Mouse (Mus musculus): Measurements from ENCODE around the gene Hoxb7. TPM values are rescaled to one million over a fixed set of nuclear protein-coding genes. Genes with fewer than 3 reads are reported as not detected.

Hoxb7 gene
- polyA plus RNA-seq, 1 experiment, result 15.5 TPM

DNA sequence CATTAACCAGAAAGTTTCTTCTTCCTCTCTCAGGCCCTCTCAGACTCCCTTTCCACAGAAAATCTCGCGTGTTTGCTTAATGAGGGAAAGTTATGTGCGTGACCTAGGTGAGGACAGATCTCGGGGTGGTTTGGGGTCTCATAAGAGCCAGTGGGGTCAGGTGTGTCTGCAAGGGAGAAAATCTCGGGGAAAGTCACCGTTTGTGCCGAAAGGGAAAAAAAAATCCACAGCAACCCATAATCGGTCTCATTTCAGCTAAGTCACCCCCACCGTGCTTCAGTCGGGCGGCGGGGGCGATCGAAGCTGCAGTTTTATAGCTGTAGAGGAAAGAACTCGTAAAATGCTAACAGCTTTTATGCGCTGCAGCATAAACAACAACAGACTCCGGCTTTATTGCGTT, 5.0 kb upstream of the Hoxb7 start:
- DNase-seq, result peak; percentile 64
- H3K4me1 ChIP-seq (ENCODE audit: control insufficient read depth, insufficient read depth, low read length), result peaks cover 5% of the 10 kb centered on the region; the same call in 1 of the 2 replicates
- peak overlapping the region; percentile 55 for H3K4me3 ChIP-seq (ENCODE audit: insufficient read depth, low read depth, low read length)
- no peaks in the 10 kb centered on the region for H3K27me3 ChIP-seq (replicated peaks; ENCODE audit: control insufficient read depth, insufficient read depth, low read length)
- H3K36me3 ChIP-seq (ENCODE audit: control insufficient read depth, insufficient read depth, low read length), result no peaks in the 10 kb centered on the region
- 15% methylated on average over 18 of the region's 18 CpGs for WGBS
- TF ChIP-seq POLR2A (IDR thresholded peaks at IDR 0.05; ENCODE audit: low read depth, low read length) (no peak), CTCF (conservative IDR thresholded peaks at IDR 0.05; ENCODE audit: insufficient read depth, insufficient read length, low read depth, low read length) (no peak)
- H3K27ac ChIP-seq (ENCODE audit: insufficient read depth, low read depth, low read length), result peak overlapping the region; percentile 99

DNA sequence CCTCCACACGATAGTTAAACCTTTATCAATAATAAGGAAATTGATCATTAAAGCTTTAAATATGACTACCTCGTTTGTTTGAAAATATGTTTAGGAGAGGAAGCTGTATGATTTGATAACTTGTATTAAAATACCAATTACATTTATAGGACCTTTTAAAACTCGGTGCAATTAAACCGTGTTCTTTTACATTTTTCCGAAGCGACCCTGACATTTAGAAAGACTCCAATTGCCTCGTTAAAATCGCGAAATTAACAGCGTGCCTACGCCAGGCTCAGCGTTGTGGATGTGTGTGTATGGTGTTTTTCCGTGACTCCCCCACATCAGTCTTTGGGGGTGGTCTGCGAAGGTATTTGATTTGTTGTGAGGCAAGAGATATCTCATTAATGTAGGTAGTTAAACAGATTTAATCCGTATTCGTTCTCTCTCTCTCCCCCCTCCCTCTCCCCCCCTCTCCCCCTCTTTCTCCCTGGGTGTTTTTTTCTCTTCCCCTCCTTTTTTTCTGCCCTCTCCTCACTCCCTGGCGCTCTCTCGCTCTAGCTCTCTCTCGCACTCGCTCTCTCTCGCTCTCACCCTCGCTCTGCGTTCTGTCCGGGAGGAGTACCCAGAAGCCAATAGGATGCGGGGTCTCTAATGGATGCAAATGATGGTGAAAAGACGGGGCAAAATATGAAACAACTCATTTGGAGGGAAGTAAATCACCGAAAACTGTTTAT, 4.4 kb upstream of the Hoxb7 start, which contains the start of gene Hoxb8:
Hoxb8 (plus strand) TSS at position 51 of the 716 bp plus-strand sequence.
- WGBS, result 5% methylated on average over 27 of the region's 27 CpGs
- Histone ChIP-seq H3K4me1 (ENCODE audit: control insufficient read depth, insufficient read depth, low read length) (peaks cover 5% of the 10 kb centered on the region; the same call in 1 of the 2 replicates), H3K4me3 (ENCODE audit: insufficient read depth, low read depth, low read length) (peak within 1 kb of the TSS; percentile 79), H3K27me3 (replicated peaks; ENCODE audit: control insufficient read depth, insufficient read depth, low read length) (no peaks in the 10 kb centered on the region), H3K36me3 (ENCODE audit: control insufficient read depth, insufficient read depth, low read length) (no peaks in the 10 kb centered on the region), H3K27ac (ENCODE audit: insufficient read depth, low read depth, low read length) (peak within 1 kb of the TSS; percentile 99)
- TF ChIP-seq POLR2A (IDR thresholded peaks at IDR 0.05; ENCODE audit: low read depth, low read length) (no peak), CTCF (conservative IDR thresholded peaks at IDR 0.05; ENCODE audit: insufficient read depth, insufficient read length, low read depth, low read length) (no peak)
- DNase-seq, result peak; percentile 70

DNA sequence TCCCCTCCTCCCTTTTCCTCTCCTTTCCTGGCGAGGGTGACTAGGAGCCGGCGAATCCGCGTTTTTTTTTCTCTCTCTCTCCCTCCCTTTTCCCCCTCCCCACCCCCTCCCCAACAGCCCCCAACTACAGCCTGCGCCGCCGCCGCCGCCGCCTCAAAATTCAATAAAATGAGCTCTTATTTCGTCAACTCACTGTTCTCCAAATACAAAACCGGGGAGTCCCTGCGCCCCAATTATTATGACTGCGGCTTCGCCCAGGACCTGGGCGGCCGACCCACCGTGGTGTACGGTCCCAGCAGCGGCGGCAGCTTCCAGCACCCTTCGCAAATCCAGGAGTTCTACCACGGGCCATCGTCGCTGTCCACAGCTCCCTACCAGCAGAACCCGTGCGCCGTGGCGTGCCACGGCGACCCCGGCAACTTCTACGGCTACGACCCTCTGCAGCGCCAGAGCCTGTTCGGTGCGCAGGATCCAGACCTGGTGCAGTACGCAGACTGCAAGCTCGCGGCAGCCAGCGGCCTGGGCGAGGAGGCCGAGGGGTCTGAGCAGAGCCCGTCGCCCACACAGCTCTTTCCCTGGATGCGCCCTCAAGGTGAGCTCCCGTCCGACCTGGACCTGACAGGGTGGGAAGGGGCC, 3.5 kb upstream of the Hoxb7 start:
- H3K27me3 ChIP-seq (replicated peaks; ENCODE audit: control insufficient read depth, insufficient read depth, low read length), result no peaks in the 10 kb centered on the region
- WGBS, result under 1% methylated on average over 46 of the region's 49 CpGs
- peaks cover 9% of the 10 kb centered on the region; the same call in 1 of the 2 replicates for H3K4me1 ChIP-seq (ENCODE audit: control insufficient read depth, insufficient read depth, low read length)
- H3K27ac ChIP-seq (ENCODE audit: insufficient read depth, low read depth, low read length), result peak overlapping the region; percentile 99
- TF ChIP-seq CTCF (conservative IDR thresholded peaks at IDR 0.05; ENCODE audit: insufficient read depth, insufficient read length, low read depth, low read length) (no peak), POLR2A (IDR thresholded peaks at IDR 0.05; ENCODE audit: low read depth, low read length) (no peak)
- peak overlapping the region; percentile 79 for H3K4me3 ChIP-seq (ENCODE audit: insufficient read depth, low read depth, low read length)
- DNase-seq, result peak; percentile 53
- no peaks in the 10 kb centered on the region for H3K36me3 ChIP-seq (ENCODE audit: control insufficient read depth, insufficient read depth, low read length)

DNA sequence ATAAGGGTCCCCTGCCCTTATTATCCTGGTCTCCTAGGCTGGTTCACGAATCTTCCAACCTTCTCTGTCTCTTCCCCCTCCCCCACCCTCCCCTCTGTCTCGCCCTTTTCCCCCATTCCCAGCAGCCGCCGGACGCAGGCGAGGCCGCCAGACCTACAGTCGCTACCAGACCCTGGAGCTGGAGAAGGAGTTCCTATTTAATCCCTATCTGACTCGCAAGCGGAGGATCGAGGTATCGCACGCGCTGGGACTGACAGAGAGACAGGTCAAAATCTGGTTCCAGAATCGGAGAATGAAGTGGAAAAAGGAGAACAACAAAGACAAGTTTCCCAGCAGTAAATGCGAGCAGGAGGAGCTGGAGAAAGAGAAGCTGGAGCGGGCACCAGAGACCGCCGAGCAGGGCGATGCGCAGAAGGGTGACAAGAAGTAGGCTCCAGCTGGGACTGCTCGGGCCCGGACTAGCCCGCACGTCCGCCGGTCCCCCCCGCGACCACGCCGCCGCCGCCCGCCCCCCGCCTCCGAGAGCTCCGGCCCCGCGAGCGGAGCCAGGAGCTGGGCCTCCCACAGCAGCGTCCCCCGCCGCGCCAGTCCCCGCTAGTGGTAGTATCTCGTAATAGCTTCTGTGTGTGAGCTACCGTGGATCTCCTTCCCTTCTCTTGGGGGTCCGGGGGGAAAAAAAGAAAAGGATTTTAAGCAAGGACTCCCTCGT, 2.2 kb upstream of the Hoxb7 start:
- no peaks in the 10 kb centered on the region for H3K36me3 ChIP-seq (ENCODE audit: control insufficient read depth, insufficient read depth, low read length)
- TF ChIP-seq CTCF (conservative IDR thresholded peaks at IDR 0.05; ENCODE audit: insufficient read depth, insufficient read length, low read depth, low read length), result no peak
- TF ChIP-seq POLR2A (IDR thresholded peaks at IDR 0.05; ENCODE audit: low read depth, low read length), result no peak
- peaks cover 17% of the 10 kb centered on the region; the same call in 1 of the 2 replicates for H3K4me1 ChIP-seq (ENCODE audit: control insufficient read depth, insufficient read depth, low read length)
- H3K27me3 ChIP-seq (replicated peaks; ENCODE audit: control insufficient read depth, insufficient read depth, low read length), result no peaks in the 10 kb centered on the region
- DNase-seq, result peak; percentile 77
- peak overlapping the region; percentile 100 for H3K27ac ChIP-seq (ENCODE audit: insufficient read depth, low read depth, low read length)
- H3K4me3 ChIP-seq (ENCODE audit: insufficient read depth, low read depth, low read length), result peak overlapping the region; percentile 79
- WGBS, result under 1% methylated on average over 49 of the region's 49 CpGs

DNA sequence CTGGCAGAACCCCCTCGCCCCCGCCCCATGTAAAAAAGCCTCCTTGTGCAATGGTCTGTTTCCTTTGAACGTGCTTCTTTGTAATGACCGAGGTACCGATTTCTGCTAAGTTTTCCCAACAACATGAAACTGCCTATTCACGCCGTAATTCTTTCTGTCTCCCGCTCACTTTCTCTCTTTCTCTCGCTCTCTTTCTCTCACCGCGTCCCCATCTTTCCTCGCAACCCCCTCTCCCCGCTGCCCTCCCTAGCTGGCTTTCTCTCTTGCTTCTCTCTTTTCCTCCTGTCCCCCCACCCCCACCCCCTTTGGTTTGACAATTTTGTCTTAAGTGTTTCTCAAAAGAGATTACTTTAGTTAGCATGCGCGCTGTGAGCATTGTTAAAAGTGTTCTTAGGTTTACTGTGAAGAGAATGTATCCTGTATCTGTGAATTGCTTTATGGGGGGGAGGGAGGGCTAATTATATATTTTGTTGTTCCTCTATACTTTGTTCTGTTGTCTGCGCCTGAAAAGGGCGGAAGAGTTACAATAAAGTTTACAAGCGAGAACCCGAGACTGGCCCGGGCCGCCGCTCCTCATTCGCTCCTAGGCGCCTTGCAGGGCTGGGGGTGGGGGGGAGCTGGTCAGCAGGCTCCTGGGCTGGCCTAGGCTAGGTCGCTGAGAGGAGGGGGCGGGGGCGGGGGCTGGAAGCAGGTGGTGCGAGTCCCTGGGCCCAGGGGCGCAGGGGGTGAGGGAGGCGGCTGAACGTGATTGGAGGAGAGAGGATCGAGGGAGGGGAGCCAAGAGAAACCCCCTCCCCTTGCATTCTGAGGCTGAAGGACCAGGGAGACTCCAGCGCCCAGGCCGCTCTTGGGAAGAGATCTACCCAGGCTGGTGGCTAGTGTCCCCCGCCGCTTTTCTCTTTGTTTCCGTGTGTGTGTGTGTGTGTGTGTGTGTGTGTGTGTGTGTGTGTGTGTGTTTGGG, 1.4 kb upstream of the Hoxb7 start:
- TF ChIP-seq POLR2A (IDR thresholded peaks at IDR 0.05; ENCODE audit: low read depth, low read length), result peak; percentile 64
- no peak for TF ChIP-seq CTCF (conservative IDR thresholded peaks at IDR 0.05; ENCODE audit: insufficient read depth, insufficient read length, low read depth, low read length)
- Histone ChIP-seq H3K36me3 (ENCODE audit: control insufficient read depth, insufficient read depth, low read length) (no peaks in the 10 kb centered on the region), H3K27ac (ENCODE audit: insufficient read depth, low read depth, low read length) (peak overlapping the region; percentile 100), H3K4me3 (ENCODE audit: insufficient read depth, low read depth, low read length) (peak overlapping the region; percentile 79), H3K27me3 (replicated peaks; ENCODE audit: control insufficient read depth, insufficient read depth, low read length) (no peaks in the 10 kb centered on the region), H3K4me1 (ENCODE audit: control insufficient read depth, insufficient read depth, low read length) (peaks cover 17% of the 10 kb centered on the region; the same call in 1 of the 2 replicates)
- DNase-seq, result peak; percentile 85
- WGBS, result under 1% methylated on average over 36 of the region's 37 CpGs

DNA sequence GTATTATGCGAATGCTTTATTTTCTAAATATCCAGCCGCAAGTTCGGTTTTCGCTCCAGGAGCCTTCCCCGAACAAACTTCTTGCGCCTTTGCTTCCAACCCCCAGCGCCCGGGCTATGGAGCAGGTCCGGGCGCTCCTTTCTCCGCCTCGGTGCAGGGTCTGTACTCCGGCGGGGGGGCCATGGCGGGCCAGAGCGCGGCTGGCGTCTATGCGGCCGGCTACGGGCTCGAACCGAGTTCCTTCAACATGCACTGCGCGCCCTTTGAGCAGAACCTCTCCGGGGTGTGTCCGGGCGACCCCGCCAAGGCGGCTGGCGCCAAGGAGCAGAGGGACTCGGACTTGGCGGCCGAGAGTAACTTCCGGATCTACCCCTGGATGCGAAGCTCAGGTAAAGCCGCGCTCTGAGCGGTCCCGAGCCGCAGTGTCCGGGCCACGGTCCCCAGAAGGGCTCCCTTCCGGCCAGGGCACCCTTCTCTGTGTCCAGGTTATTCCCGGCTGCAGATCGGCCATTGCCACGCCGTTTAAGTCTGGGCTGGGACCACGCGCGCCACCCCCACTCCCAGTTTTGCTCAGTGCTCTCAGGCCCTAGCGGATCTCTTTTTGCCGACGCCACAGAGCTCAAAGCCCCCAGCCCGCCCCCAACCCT, 439 bp downstream of the Hoxb7 start:
- H3K4me1 ChIP-seq (ENCODE audit: control insufficient read depth, insufficient read depth, low read length), result peaks cover 14% of the 10 kb centered on the region; the same call in 1 of the 2 replicates
- under 1% methylated on average over 55 of the region's 55 CpGs for WGBS
- H3K27me3 ChIP-seq (replicated peaks; ENCODE audit: control insufficient read depth, insufficient read depth, low read length), result no peaks in the 10 kb centered on the region
- DNase-seq, result peak; percentile 85
- H3K4me3 ChIP-seq (ENCODE audit: insufficient read depth, low read depth, low read length), result peak overlapping the region; percentile 76
- peak overlapping the region; percentile 91 for H3K27ac ChIP-seq (ENCODE audit: insufficient read depth, low read depth, low read length)
- no peaks in the 10 kb centered on the region for H3K36me3 ChIP-seq (ENCODE audit: control insufficient read depth, insufficient read depth, low read length)
- TF ChIP-seq POLR2A (IDR thresholded peaks at IDR 0.05; ENCODE audit: low read depth, low read length) (peak; percentile 25), CTCF (conservative IDR thresholded peaks at IDR 0.05; ENCODE audit: insufficient read depth, insufficient read length, low read depth, low read length) (no peak)
